Mouse (Mus musculus) left cerebral cortex, adult 2 months (tissue): ENCODE results near the gene Chrnb2. TPM values are rescaled to one million over a fixed set of nuclear protein-coding genes. Genes with fewer than 3 reads are reported as not detected.
A peak's percentile ranks its signal among the peaks of the same experiment; 100 is the strongest.

Source experiments
- DNase-seq, 2 experiments: peaks; one replicate each; pipeline ENCODE4 v3.0.0; 2021 to 2022; ENCODE audit warnings: low spot score in 2 of 2, mixed read lengths in 1 of 2; ENCODE audit errors: extremely low spot score in 1 of 2
- H3K27ac ChIP-seq: fragments of 200-600 bp; 2 replicates; pipeline ENCODE4 v1.8.1; 2022
- H3K4me3 ChIP-seq: fragments of 200-600 bp; 2 replicates; pipeline ENCODE4 v1.8.1; 2022
- CTCF ChIP-seq: fragments of 200-600 bp; IDR thresholded peaks from 2 replicates; pipeline ENCODE4 v1.8.1; 2022; ENCODE audit warnings: antibody characterized with exemption, mild to moderate bottlenecking, moderate library complexity
- intact Hi-C: fragments of 180-260 bp; cut with DNase I; formaldehyde crosslinking; loops from one replicate; pipeline ENCODE4 v1.15.1; 2025
- total RNA-seq, 2 experiments: library from RNA; stranded (reverse); gene quantifications; 2 replicates each; pipeline ENCODE4 v1.2.3; 2021

Chrnb2 gene
- total RNA-seq, 2 experiments from 2014 or later: 29.0 to 29.3 TPM

- Histone ChIP-seq H3K4me3 (peak overlapping the region; percentile 56), H3K27ac (peak overlapping the region; percentile 61)
- DNase-seq: peak; percentile 48 to 57
- peak; percentile 60 for TF ChIP-seq CTCF
- intact Hi-C loops: loop anchor here (2.0 kb wide), 2 partner anchors 16 to 42 kb away; partner anchors contain the start of genes Adar and Ube2q1
These were observed 33.8 kb downstream of the Chrnb2 start for GRCm38 (mm10) chr3:89730350-89731331.

DNA sequence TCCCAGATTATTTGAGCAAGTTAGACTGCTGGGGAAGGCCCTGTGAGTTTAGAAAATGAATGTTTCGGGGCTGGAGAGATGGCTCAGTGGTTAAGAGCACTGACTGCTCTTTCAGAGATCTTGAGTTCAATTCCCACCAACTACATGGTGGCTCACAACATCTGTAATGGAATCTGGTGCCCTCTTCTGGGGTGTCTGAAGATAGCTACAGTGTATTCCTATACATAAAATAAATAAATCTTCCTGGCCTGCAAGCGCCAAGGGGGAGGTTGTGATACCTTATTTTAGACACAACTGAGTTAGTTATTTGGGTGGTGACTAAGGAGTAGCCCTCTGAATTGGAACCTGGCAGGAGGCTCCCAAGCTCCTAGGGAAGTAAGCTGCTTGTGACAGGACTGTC is 35.6 kb downstream of the Chrnb2 start:
- intact Hi-C loops: no loop called here
- TF ChIP-seq CTCF: peak; percentile 30
- Histone ChIP-seq H3K4me3 (no peak overlapping the region), H3K27ac (no peak overlapping the region)
- DNase-seq: no peak

DNA sequence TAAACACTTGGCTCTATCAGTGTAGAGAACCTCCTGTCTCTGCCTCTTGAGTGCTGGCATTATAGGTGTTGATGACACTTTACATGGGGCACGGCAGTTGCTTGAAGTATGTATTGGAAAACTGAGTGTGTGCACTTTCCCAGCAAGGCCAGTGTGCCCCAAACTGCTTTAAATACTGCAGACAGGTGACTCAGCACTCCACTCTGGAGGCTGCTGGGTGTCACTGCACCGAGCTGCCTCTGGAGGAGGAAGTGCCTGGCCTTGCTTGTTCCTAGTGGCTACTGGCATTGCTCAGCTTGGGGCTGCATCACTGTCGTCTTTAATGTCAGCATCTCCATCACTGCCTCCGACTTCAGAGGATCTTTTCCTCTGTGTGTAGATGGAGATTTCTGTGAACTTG is 37.4 kb downstream of the Chrnb2 start:
- no peak for DNase-seq
- intact Hi-C loops: no loop called here
- Histone ChIP-seq H3K27ac (no peak overlapping the region), H3K4me3 (no peak overlapping the region)
- TF ChIP-seq CTCF: peak; percentile 56

DNA sequence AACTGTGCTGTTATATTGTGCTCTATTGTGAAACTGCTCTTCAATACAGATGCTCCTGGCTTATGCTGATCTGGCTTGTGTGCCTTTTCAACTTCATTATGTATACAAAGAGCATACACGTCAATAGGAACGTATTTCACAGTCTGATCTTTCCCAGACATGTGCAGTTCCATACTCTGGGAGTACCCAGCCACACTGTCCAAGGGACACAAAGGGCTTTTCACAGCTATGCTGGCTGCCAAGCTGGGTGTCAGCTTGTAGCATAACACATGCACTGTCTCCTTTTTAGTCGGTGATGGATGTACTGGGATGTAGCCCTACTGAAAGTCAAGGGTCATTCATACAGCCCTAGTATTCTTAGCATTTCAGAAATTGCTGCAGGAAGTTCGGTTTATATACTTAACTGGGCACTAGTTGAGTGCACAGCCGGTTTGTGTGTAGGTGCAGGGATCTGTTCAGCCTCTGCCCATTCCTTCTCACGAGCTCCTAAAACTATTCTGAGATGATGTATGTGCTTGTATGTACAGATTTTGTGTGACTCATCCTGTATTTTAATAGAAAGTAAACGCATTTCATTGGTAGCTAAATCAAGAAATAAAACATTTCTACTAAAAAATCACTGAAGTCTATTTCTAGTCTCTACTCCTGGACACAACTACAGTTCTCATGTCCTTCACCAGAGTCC is 40.9 kb downstream of the Chrnb2 start:
- intact Hi-C loops: no loop called here
- no peak for DNase-seq
- TF ChIP-seq CTCF: no peak
- Histone ChIP-seq H3K4me3 (0 out of 2 replicates have a peak overlapping the region, but pooled peaks have one; percentile 1), H3K27ac (no peak overlapping the region)

DNA sequence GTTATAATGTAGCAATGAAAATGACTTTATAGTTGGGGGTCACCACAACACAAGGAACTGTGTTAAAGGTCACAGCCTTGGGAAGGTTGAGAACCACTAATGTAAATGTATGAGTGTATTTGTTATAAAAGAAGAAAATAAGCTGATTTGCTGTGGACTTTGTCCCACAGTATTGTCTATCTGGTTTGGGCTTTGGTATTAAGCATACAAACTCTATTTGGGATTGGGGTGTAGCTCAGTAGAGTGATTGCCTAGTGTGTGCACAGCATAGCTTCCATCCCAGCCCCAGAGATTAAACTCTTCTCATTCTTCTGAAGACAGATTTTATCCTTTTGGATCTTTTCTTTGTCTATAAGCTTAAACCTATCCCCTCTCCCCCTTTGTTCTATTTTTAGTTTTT is 42.4 kb downstream of the Chrnb2 start:
- Histone ChIP-seq H3K27ac (no peak overlapping the region), H3K4me3 (no peak overlapping the region)
- TF ChIP-seq CTCF: no peak
- intact Hi-C loops: no loop called here
- no peak for DNase-seq

- no peak for TF ChIP-seq CTCF
- peak overlapping the region; percentile 92 for H3K27ac ChIP-seq
- DNase-seq: no peak
- peak overlapping the region; percentile 85 for H3K4me3 ChIP-seq
- intact Hi-C loops: loop anchor here (2.0 kb wide), 1 partner anchor 15 kb away; no protein-coding TSS in a partner anchor
These were observed 48.5 kb downstream of the Chrnb2 start for GRCm38 (mm10) chr3:89715967-89716256.

- peak overlapping the region; percentile 85 for H3K4me3 ChIP-seq
- no peak for TF ChIP-seq CTCF
- no peak for DNase-seq
- intact Hi-C loops: loop anchor here (2.0 kb wide), 1 partner anchor 15 kb away; no protein-coding TSS in a partner anchor
- H3K27ac ChIP-seq: peak overlapping the region; percentile 92
These were observed 49.0 kb downstream of the Chrnb2 start for GRCm38 (mm10) chr3:89715207-89715966.

- TF ChIP-seq CTCF: peak; percentile 66
- intact Hi-C loops: loop anchor here (2.0 to 5.0 kb wide), 3 partner anchors 16 to 143 kb away; partner anchors contain the start of gene Ube2q1
- Histone ChIP-seq H3K4me3 (peak within 1 kb of the TSS; percentile 85), H3K27ac (peak within 1 kb of the TSS; percentile 92)
- peak; percentile 90 to 96 for DNase-seq
These were observed 49.8 kb downstream of the Chrnb2 start, which contains the start of gene Adar for GRCm38 (mm10) chr3:89714359-89715206. Adar (plus strand) TSS chr3:89715022.

DNA sequence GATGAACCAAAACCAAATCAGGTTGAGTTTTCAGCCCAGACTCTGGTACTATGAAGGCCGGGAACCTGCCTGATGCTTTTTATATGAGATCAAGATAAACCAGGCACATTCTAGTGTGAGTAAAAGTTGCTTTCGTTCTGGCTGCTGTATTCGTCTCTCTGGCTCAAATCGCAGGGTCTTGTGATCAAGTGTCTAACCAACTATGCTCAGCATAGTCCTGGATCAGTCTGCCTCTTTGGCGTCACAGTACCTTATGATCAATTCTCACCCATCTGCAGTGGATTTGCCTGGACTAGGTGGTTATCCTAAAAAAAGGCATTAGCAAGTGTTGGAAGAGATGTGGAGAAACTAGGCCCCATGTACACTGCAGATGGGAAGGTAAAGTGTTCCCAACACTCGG is 60.4 kb downstream of the Chrnb2 start:
- TF ChIP-seq CTCF: no peak
- intact Hi-C loops: no loop called here
- DNase-seq: no peak
- no peak overlapping the region for H3K27ac ChIP-seq
- no peak overlapping the region for H3K4me3 ChIP-seq

DNA sequence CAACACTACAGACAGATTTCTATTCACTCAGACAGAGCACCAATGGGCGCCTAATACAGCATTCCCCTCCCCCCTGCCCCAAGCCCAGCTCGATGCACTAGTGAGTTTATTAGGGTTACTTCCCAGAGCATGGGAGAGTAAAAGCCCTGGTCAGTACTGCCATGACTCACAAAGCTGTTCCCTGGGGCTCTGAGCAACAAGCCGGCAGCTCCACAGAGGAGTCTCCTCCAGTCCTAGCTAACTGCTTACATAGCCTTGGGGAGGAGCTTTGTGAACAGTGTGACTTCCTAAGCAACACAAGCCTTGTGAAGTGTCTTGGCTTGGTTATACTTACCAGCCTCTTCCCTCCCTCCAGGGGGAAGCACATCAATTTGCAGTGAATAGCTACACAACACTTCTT is 60.8 kb downstream of the Chrnb2 start:
- intact Hi-C loops: no loop called here
- TF ChIP-seq CTCF: no peak
- Histone ChIP-seq H3K4me3 (no peak overlapping the region), H3K27ac (no peak overlapping the region)
- no peak for DNase-seq

GRCm38 (mm10) chr3:89700461-89700860 is 64.0 kb downstream of the Chrnb2 start:
- Histone ChIP-seq H3K4me3 (no peak overlapping the region), H3K27ac (no peak overlapping the region)
- TF ChIP-seq CTCF: no peak
- intact Hi-C loops: no loop called here
- DNase-seq: no peak
